Mouse (Mus musculus) right cerebral cortex, postnatal 10 days (tissue): ENCODE data around the gene Gpsm1.

Experiments used
- DNase-seq, 2 experiments: peaks; one replicate each; pipeline ENCODE4 v3.0.0; 2021; ENCODE audit warnings: low spot score in 2 of 2

Gpsm1 gene

DNA sequence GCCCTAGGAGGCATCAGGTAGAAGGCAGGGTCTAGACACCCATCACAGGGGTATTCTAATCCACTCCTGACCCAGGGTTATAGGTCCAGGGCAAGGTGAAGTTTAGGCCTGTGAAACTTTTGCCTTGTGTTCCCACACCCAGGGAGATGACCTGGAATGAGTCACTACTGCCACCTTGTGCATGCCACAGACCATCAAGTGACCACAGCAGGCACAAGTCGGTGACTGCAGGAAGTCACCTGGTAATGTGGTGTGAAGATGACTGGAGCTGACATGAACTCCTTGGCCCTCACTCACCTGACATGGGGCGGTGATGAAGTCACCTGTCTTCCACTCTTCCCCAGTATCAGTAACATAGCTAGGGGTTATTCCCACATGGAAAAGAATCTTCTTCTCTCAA, 2.5 kb upstream of the Gpsm1 start:
- no peak for DNase-seq

DNA sequence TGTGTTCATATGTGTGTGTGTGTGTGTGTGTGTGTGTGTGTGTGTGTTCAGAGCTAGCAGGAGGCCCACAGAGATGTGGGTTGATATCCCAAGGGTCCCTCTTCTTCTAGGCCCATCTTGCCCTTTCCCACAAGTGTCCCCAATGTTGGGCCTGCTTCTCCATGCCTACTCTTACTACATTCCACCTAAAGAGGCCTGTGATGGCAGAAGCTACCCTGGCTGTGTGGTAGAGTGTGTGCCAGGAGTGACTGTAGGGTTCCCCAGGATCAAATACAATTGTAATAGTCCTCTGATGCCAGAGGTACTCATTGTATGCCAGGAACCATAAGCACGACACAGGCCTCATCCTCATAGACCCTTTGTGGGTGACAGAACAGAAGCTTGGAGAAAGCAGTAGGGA, 1.9 kb upstream of the Gpsm1 start:
- no peak for DNase-seq

DNA sequence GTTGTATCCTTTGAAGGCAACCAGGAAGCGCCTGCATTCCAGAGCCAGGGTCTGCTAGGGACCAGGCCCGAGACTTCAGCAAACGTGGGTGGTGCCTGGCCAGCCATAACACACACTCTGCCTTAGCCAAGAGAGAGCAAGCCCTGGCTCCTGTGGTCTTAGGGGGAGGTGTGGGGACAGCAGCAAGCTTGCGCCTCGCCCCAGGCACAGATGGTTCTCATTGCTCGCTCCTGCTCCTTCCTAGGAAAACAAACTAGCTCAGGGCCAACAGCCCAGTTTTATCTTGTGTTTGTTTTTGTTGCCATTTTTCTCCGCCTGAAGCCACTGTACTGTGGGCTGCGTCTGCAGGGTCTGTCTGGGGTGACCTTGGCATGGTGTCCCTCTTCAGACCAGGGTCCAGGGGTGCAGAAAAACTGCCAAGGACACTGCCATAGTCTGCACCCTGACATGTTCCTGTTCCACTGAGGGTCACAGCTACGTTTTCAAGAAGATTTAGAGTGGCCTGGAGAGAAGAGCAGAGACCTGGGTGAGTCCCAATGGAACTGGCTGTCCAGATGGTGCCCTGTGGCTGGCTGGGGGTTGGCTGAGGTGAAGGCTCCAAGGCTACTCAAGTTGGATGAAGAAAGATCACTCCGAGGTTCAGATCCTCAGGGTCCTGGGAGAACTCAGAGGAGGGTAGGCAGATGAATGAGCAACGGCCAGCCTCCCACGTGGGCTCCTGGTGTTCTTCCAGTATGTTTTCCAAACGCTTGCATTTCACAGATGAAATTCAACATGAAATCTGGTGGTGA, 839 bp upstream of the Gpsm1 start:
- DNase-seq = no peak

DNA sequence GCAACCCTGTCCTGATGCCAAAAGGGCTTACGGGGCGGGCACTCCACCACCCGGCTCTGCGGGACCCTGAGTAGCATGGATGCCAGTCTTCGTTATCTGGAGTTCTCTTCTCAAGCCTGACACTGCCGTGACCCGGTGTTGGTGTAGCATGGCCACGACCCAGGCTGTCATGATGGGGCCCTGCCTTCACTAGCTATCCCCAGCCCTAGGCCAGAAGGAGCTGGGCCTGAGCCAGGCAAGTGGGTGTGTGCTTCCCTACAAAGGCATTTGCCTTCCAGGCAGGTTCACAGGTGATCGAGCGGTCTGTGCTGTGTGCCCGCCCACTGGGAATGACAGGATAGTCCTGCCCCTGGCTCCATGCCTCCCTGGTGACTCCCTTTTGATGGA, 603 bp downstream of the Gpsm1 start:
- peak in 1 of 2 experiments; percentile 62 for DNase-seq

DNA sequence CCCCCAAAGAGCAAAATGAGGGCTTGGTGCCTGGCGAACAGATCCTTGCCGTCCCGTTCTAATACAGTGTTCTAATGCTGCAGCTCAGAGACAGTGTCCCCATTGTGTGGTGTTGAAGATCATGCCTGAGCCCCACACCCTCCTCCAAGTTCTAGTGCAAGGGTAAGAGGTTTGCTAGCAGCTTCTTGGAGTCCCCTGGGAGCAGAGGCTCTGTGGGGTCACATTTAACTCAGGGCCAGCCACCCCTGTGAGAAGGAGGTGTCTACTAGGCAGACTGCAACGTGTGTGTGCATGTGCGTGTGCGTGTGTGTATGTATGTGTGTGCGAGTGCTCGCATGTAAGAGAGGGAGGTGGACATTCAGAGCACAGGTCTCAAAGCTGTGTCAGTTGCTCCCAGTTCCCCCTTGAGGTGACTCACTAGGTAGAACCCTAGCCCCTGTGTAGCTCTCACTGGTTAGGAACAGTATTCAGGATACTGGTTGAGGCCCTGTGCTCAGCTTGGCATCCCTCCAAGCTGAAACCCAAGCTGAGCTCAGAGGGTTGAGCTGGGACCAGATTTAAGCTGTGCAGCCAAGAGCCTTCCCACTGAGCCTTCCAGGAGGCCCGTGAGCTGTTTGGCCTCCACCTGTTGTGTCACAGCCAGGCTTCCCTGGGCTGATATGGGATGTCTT, 1.4 kb downstream of the Gpsm1 start:
- no peak for DNase-seq

DNA sequence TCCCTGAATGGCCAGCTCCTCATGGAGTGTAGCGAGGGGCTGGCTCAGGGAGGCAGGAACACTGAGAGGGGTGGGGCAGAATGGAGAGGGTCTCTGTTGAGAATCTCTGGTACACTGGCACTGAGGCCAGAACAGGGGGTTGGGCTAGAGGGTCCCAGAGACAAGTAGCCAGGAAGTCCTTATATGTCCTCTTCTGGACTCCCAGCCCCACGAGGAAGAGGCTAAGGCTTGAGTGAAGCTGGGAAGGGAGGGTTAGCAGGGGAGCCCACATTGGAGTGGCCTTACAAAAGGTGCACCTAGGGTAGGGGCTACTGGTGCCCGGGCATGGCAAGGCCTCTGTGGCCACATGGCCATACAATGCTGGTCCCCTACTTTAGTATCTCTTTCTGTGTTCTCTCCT, 2.1 kb downstream of the Gpsm1 start:
- no peak for DNase-seq

DNA sequence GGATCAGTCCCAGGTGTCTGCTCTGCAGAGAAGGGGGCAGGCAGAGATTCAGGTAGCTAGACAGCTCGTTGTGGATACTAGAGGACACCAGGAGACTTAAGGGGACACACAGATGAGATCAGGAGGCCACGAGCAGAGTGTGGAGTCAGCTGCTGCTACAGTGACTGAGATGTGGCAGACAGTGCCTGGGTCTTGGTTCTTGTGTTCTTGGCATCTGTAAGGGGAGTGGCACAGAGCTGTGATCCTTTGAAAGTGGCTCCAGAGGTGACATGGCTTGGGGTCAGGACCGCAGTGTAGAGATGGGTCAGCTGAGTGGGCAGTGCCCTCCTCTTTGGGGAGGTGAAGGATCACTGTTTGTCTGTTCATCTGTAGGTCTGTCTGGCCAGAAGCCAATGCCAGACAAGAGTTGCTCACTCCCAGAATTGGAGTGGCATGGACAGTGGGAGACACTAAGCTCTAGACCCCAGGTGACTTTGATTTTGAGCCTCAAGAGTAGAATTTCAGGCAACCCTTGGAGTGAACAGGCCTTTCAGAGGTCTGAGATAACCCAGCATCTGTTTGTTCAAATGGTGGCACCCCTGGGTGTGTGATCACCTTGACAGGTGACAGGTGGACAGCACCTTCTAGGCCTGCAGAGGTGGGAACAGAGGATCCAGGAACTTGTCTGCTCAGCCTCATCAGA, 2.8 kb downstream of the Gpsm1 start:
- DNase-seq = peak in 1 of 2 experiments; percentile 39

DNA sequence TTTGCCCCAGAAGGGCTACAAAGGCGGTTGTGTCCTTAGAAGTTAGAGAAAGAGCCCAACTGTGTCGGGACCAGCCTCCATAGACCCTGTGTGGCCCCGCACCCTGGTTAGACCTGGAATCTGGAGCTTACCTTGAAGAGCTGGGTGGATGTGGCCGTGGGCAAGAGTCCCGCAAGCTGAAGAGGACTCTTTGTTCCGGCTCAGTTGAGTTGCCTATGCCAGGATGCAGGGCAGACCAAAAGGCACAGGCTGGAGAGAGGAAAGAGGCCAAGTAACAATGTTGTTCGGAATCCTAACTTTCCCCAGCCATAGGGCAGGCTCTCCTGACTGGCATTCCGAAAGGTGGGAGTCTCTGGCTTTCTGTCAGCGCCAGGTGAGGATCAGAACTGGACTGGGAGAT, 3.8 kb downstream of the Gpsm1 start:
- DNase-seq = no peak

DNA sequence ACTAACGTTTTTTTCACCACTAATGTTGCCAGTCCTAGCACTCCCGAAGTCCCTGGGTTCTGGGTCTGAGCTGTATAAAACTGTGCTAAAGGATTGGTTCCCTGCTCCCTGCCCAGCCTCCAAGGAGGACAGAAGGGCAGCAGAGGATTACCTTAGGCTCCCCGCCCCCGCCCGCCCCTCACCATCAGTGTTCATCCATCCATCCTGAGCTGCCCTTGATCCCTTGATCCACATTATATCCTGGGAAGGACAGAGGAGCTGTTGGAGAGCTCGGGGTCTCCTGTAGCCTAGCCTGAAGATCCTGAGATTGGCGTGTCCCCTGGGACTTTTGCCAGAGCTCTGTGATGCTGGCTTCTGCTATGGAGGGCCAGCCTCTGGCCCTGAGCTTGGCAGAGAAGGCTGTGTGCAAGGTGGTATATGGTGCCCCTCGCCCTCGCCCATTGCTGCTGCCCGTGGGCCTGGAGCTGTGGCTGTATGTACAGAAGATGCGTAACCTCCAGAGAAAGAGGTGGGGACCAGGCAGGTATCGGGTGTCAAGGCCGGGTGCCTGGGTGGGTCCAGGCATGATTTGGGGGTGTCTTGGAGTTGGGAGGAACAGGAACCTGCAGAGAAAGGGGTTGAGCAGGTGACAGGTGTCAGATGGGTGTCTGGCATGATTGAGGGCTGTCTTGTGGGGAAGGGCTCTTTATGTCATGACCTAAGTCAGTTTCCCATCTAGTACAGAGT, 4.4 kb downstream of the Gpsm1 start:
- DNase-seq = no peak

DNA sequence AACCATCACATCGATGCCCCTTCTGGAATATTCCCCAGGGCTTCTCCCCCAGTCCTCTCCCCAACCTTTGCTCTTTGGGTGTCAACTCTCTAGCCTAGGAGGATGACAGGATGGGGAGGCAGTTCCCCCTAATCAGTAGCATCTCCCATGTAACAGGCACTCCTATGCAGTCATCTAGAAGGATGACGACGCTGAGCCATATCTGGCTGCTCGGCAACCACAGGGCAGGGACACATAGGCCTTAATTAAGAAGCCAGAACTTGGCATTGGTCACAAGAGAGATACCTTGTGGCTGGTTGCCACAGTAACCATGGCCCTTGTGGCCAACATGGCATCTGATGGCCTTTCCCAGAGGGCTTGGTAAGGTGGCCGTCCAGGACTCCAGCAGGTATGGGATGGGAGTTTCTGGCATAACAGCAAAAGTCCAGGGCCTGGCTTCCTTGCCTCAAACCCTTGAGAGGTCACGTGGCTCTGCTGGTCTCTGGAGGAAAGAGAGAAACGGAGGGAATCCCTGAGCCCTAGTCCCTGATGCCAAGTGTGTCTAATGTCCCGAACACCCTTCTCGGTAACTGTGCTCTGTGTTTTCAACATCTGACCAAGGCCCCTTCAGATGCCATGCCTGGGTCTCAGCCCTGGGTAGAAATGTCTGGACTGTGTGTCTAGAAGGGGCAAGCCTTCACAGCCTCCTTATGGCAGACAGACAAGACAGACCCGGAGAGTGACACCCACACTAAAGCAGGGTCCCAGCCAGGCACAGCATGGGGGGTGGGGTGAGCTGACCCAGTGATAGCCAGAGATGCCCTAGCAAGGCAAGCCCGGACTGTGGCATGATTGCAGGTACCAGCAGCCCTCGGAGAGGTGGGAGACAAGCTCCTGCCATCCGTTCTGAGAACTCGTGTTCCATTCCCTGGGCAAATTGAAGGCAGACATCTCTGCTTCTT, 5.2 kb downstream of the Gpsm1 start:
- DNase-seq = no peak

DNA sequence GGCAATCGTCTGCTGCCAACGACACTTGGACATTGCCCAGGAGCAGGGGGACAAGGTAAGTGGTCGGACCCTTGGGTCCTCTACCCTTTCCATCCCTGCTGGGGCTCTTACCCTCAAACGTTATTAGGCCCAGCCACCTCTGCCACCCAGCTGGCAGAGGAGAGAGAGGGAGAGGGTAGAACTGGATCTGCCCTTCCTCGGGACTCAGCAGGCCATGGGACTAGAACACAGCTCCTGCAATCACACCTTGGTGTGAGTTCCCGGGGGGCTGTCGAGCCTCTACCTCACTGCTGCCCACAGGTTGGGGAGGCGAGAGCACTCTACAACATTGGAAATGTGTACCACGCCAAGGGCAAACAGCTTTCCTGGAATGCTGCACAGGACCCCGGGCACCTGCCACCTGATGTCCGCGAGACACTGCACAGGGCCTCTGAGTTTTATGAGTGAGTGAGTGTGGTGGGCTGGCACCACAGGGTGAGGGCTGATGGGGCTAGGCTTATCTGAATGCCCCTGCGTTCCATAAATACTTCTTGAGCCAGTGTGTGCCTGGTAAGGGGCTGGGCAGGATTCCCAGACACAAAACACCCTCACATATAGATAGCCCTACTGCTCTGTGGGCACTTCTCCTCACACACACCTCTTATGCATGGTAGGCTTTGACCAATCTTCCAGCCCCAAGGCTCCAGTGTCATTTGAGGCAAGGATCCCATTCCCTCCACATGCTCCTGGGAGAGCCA, 8.4 kb downstream of the Gpsm1 start:
- no peak for DNase-seq

DNA sequence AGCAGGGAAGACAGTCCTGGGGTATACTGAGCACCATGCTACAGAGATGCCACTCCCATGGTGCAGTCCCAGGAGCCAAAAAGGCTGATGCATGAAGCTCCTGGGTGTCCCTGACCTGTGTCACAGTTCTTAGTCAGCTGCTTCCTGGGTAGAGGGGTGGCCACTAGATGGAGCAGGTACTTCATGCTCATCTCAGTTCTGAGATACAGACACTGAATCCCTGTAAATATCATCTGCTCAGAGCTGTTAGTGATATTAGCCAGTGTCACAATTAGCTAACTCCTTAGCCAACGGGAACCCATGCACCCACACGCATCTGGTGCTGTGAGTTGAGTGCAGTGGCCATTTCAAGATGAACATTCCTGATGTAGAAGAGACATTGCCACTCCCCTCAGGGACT, 9.6 kb downstream of the Gpsm1 start:
- DNase-seq = peak in 1 of 2 experiments; percentile 51

DNA sequence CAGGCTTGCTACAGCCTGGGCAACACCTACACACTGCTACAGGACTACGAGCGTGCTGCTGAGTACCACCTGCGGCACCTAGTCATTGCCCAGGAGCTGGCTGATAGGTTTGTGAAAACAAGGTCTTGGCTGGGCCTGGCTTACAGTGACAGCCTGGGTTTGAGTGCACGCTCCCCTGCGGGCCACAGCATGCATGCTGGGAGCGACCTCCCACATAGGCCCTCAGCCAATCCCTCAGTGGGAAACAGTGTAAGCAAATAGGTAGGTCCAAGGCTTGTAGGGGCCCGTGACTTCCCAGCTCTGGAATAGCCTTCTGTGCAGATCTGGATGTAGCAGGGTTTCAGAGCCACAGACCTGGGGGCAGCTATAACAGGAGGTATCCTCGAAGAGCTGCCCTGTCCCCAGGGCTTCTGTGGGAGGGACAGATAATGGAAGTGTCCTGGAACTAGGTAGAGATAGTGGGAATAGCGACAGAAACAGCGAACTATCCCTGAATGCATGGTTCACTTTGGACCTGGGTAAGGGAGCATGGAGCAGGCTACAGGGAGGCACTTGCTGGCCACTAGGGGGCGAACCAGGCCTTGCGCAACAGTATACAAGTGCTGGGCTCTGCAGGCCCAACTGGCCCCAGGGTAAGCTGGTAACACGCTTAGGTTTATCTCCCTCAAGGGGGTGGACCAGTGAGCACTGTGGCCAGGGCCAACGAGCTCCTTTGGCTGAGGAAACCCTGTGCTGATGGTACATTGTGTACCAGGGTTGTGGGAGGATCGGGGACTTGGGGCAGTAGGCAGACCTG, 10.3 kb downstream of the Gpsm1 start:
- DNase-seq = peak in 1 of 2 experiments; percentile 61

DNA sequence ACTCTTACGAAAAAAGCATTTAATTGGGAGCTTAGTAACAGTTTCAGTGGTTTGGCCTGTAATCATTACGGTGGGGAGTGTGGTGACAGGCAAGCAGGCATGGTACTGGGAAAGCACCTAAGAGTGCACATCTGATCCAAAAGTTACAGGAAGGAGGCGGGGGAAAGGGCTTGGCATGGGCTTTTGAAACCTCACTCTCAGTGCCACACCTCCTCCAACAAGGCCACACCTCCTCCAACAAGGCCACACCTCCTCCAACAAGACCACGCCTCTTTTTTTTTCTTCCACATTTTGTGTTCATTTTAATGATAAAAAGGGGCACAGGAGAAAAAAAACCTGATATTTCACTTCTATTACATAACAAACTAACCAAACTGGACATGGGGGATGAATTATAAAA, 12.5 kb downstream of the Gpsm1 start:
- DNase-seq = no peak

DNA sequence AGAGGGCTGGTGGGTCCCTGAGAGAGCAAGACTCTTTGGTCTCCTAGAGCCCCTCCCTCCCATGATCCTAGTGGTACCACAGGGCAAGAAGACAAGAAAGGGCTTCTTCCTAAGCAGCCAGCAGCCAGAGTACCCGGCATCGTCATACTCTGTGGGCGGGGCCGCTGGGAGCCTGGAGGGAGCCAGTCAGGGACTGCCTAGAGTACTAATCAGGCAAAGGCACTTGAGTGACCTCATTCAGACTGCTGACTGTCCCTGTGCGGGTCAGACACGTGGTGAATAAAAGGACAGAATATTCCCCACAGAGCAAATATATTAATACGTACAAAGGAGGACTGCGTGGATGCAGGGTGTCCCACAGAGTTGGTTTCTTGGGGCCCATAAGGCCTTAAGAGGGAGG, 14.1 kb downstream of the Gpsm1 start:
- peak in 1 of 2 experiments; percentile 70 for DNase-seq

DNA sequence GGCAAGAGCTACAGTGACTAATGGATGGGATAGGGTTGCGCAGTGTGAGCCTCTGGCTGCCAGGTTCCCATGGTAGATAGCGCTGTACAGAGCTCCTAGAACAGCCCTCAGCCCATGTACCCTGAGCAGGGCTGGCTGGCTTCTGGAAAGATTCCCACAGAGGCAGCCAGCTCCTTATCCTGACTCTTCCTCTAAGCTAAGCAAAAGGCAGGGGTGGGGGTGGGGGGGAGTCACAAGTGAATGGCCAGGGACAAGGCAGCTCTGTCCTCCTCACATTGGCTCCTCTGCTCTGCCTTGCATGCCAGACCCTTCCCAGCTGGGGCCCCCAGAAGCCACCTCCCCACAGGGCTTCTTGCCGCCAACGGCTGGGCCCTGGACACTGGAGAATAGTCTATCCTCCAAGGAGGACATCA, 14.7 kb downstream of the Gpsm1 start:
- DNase-seq = peak in 1 of 2 experiments; percentile 64

DNA sequence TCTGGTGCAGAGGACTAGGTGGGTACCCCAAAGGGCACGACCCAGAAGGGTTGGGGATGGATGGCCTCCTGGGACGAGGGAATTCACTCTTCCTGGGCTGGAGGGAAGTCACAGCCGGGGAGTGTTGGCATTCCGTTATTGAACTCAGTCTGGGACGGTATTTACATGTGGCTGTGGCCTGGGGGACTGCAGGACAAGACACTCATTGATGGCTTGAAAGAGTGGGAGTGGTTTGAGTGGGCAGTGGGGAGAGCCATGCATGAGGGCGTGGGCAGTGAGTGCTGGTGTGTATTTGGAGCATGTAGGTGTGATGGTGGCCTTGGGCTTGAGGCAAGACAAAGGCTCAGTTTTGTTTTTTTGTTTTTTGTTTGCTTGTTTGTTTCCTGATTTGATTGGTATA, 15.4 kb downstream of the Gpsm1 start:
- DNase-seq = no peak

DNA sequence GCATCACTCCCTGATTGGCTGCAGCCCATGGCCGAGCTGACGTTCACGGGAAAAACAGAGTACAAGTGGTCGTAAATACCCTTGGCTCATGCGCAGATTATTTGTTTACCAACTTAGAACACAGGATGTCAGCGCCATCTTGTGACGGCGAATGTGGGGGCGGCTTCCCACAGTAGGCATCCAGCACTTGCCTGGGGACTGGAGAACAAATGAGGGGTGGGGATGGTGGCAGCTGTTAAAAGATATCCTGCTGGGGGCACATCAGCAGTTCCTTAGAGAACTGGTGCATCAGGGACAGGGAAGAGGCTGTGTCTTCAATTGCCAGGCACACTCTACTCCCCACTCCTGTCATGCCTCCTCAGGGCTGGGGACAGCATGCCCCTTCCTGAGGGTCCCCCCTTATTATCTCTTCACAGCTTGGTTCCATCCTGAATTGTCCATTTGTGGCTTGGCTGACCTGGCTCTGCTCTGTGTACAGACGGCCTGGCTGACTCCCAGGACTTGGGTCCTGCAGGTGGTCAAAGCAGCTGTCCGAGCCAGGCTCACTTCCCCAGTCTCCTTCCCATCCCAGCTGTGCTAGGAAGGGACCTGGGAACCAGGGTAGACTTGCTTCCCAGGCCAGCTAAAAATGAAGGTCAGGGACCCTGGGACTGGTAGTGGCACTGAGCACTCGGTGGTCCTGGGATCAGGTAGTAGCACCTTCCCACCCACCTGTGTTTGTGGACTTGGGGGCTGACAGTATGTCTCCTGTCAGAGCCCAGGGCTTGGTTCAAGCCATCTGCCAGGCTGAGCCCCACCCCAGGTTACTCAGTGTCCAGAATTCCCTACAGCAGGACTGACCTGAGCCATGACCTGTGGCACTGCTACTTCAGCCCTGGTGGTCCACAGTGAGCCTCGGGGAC, 23.2 kb downstream of the Gpsm1 start:
- DNase-seq = no peak

DNA sequence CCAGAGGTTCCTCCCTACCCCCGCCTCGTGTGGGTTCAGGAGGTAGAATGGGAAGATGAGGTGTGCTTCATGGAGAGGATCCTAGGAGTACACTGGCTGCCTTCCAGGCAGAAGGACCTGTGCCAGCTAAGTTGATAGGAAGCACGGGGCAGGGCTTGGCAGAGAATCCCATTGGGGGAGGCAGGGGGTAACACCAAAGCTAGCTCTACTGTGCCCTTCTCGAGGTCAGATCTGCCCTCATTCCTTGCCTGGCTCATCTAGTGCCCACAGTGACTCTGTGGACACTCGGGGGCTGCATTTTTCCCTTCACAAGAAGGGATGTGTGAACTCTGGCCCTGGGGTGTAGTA, 23.9 kb downstream of the Gpsm1 start:
- DNase-seq = peak in 1 of 2 experiments; percentile 43
